Comparison of ENCODE assay signal across 14 mouse cellular contexts in genomic region chr9:51714326-51714725, GRCm38 (mm10). TPM values are rescaled to one million over a fixed set of nuclear protein-coding genes. Genes with fewer than 3 reads are reported as not detected.
"Had no signal": no experiment of that assay in that cellular context is flagged by ENCODE, and none has a peak within 500 bp of the region (broad histone marks: within the 10 kb centered on the region; RNA-seq: fewer than 3 reads in every experiment).

No protein-coding gene starts in this region.

- DNase-seq: lung, embryonic 14.5 days; lung, postnatal 10 days; lung, postnatal 4 days; midbrain, embryonic 14.5 days; retina, postnatal 1 day; right cerebral cortex, adult 18-20 months; right cerebral cortex, postnatal 25 days; right cerebral cortex, postnatal 4 days; spleen, adult 18-20 months; thymus, adult 18-20 months; thymus, postnatal 14 days; thymus, postnatal 36 days had no signal

RNA-seq across cellular contexts. Expression of gene Arhgap20, which starts 50.8 kb away (rescaled TPM):
- total RNA-seq: megakaryocyte, adult 5-6 weeks; megakaryocyte-erythroid progenitor cell, adult 5-6 weeks had no signal
